Mouse (Mus musculus): ENCODE data around the gene 1700061G19Rik. TPM values are rescaled to one million over a fixed set of nuclear protein-coding genes. Genes with fewer than 3 reads are reported as not detected.
"Not testable (repeated sequence)": the region's sequence is repeated elsewhere in the genome, so short reads cannot be mapped to it uniquely, and the experiment has no call there.

The 1700061G19Rik gene
- total and polyA plus RNA-seq, 2 experiments from 2014 or later = 0.72 TPM; not detected in 1

GRCm38 (mm10) chr17:56897630-56898195 is 22.4 kb downstream of the 1700061G19Rik start:
- peaks cover 75% of the 10 kb centered on the region for H3K36me3 ChIP-seq (ENCODE audit: insufficient read depth, low read length)
- H3K4me2 ChIP-seq (ENCODE audit: low read depth, low read length, poor library complexity, severe bottlenecking) = no peak overlapping the region
- no peak overlapping the region for H3K27ac ChIP-seq (ENCODE audit: low read depth, low read length)
- H3K4me1 ChIP-seq (ENCODE audit: insufficient read depth, low read length) = 0 out of 2 replicates have a peak, but pooled peaks cover 4% of the 10 kb centered on the region
- WGBS = 83% methylated on average over 7 of the region's 7 CpGs
- H3K9ac ChIP-seq (replicated peaks; ENCODE audit: low read length, poor library complexity, severe bottlenecking) = no peak overlapping the region
- peak; percentile 93 for TF ChIP-seq CTCF (IDR thresholded peaks at IDR 0.05)
- no peaks in the 10 kb centered on the region for H3K9me3 ChIP-seq (ENCODE audit: low read length)
- DNase-seq (ENCODE audit: low spot score) (peak; percentile 76), ATAC-seq (ENCODE audit: low FRiP score) (peak; percentile 53)
- H3K4me3 ChIP-seq (ENCODE audit: low read depth, low read length) = no peak overlapping the region
- H3K27me3 ChIP-seq (ENCODE audit: insufficient read depth, low read length) = no peaks in the 10 kb centered on the region

DNA sequence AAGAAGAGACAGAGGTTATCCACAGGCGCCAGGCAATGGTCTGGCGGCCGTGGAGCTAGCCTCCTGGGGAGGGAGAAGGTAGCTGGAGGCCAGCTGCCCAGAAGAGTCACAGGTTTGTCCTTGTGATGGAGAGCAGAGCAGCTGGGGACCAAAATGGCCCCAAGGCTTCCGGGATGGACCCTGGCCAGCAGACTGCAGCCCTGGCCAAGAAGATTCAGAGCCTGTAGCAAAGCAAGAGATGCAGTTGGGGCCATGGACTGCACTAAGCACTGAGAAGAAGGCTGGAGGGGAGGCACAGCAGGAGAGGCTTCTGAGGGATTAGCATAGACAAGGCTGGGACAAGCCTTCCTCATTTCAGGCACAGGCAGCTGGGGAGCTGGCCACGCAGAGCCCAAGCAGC is 27.4 kb downstream of the 1700061G19Rik start:
- H3K36me3 ChIP-seq (ENCODE audit: insufficient read depth, low read length) = peaks cover 68% of the 10 kb centered on the region
- no peaks in the 10 kb centered on the region for H3K9me3 ChIP-seq (ENCODE audit: low read length)
- H3K9ac ChIP-seq (replicated peaks; ENCODE audit: low read length, poor library complexity, severe bottlenecking) = no peak overlapping the region
- H3K4me3 ChIP-seq (ENCODE audit: low read depth, low read length) = no peak overlapping the region
- ATAC-seq (ENCODE audit: low FRiP score) (no peak), DNase-seq (ENCODE audit: low spot score) (peak; percentile 9)
- no peaks in the 10 kb centered on the region for H3K4me1 ChIP-seq (ENCODE audit: insufficient read depth, low read length)
- no peak overlapping the region for H3K4me2 ChIP-seq (ENCODE audit: low read depth, low read length, poor library complexity, severe bottlenecking)
- H3K27ac ChIP-seq (ENCODE audit: low read depth, low read length) = no peak overlapping the region
- TF ChIP-seq CTCF (IDR thresholded peaks at IDR 0.05) = no peak
- no peaks in the 10 kb centered on the region for H3K27me3 ChIP-seq (ENCODE audit: insufficient read depth, low read length)
- WGBS = 76% methylated on average over 5 of the region's 5 CpGs

DNA sequence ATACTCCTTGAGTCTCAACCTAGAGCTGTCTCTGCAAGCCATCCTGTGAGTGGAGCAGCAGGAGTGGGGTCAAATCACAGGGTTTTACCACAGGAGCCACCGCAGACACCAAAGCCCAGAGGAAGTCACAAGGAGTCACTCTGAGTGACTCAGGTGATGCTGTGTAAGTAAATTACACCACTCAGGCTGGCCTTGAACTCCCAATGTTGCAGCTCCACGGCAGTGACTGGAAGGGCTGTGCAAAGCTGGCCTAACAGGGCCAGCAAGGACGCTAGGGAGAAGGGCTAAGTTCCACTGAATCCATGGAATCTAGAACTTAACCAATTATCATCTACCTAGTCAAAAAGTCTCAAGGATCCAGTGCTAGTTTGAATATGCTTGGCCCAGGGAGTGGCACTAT is 30.9 kb downstream of the 1700061G19Rik start:
- Histone ChIP-seq H3K27me3 (ENCODE audit: insufficient read depth, low read length) (no peaks in the 10 kb centered on the region), H3K27ac (ENCODE audit: low read depth, low read length) (no peak overlapping the region), H3K4me1 (ENCODE audit: insufficient read depth, low read length) (no peaks in the 10 kb centered on the region), H3K36me3 (ENCODE audit: insufficient read depth, low read length) (peaks cover 54% of the 10 kb centered on the region), H3K4me3 (ENCODE audit: low read depth, low read length) (no peak overlapping the region), H3K4me2 (ENCODE audit: low read depth, low read length, poor library complexity, severe bottlenecking) (no peak overlapping the region), H3K9ac (replicated peaks; ENCODE audit: low read length, poor library complexity, severe bottlenecking) (no peak overlapping the region), H3K9me3 (ENCODE audit: low read length) (no peaks in the 10 kb centered on the region)
- no peak for DNase-seq (ENCODE audit: low spot score)
- WGBS = 94% methylated on average over 3 of the region's 3 CpGs
- TF ChIP-seq CTCF (IDR thresholded peaks at IDR 0.05) = no peak
- ATAC-seq (ENCODE audit: low FRiP score) = no peak

DNA sequence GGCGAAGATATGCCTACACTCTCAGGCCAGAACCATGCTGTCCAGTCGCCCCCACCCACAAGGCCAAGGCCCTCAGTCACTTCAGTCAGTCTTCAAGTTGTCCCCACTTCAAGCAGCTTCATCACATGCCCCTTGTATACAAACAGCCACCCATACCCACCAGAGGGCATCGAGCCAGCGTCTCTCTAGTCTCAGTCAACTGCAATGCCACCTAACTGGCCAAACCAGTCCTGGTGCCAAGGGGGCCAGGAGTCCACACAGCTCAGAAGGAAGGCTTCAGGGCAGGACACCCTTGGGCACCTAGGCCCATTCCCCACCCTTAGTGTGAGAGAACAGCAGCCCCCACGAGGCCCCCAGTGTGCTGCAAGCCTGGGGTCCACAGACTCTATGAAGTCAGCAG is 31.8 kb downstream of the 1700061G19Rik start:
- DNase-seq (ENCODE audit: low spot score) (no peak), ATAC-seq (ENCODE audit: low FRiP score) (no peak)
- Histone ChIP-seq H3K4me2 (ENCODE audit: low read depth, low read length, poor library complexity, severe bottlenecking) (no peak overlapping the region), H3K9ac (replicated peaks; ENCODE audit: low read length, poor library complexity, severe bottlenecking) (no peak overlapping the region), H3K27ac (ENCODE audit: low read depth, low read length) (no peak overlapping the region), H3K4me3 (ENCODE audit: low read depth, low read length) (no peak overlapping the region), H3K9me3 (ENCODE audit: low read length) (no peaks in the 10 kb centered on the region), H3K36me3 (ENCODE audit: insufficient read depth, low read length) (peaks cover 45% of the 10 kb centered on the region), H3K4me1 (ENCODE audit: insufficient read depth, low read length) (no peaks in the 10 kb centered on the region), H3K27me3 (ENCODE audit: insufficient read depth, low read length) (no peaks in the 10 kb centered on the region)
- 96% methylated on average over 5 of the region's 5 CpGs for WGBS
- no peak for TF ChIP-seq CTCF (IDR thresholded peaks at IDR 0.05)

DNA sequence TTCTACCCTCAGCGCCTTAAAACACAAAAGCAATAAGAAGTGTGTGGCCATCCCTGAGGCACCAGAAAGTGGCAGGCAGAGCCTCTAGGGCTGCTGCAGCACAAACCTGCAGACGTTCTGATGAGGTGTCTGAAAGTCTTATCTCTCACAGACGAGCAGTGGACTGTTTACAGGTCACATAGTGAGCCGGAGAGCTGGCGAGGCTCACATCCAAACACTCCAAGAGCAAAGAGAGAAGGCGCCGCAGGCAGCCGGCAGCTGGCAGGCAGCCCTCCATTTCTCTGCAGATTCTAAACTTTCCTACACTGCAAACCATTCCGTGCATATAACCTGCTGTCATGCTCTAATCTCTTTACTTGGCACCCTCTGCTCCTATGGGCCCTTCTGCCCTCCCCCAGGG is 32.6 kb downstream of the 1700061G19Rik start:
- Histone ChIP-seq H3K27ac (ENCODE audit: low read depth, low read length) (no peak overlapping the region), H3K4me3 (ENCODE audit: low read depth, low read length) (no peak overlapping the region), H3K4me1 (ENCODE audit: insufficient read depth, low read length) (no peaks in the 10 kb centered on the region), H3K27me3 (ENCODE audit: insufficient read depth, low read length) (no peaks in the 10 kb centered on the region), H3K9ac (replicated peaks; ENCODE audit: low read length, poor library complexity, severe bottlenecking) (peak overlapping the region; percentile 24; the same call in 1 of the 2 replicates), H3K36me3 (ENCODE audit: insufficient read depth, low read length) (peaks cover 37% of the 10 kb centered on the region), H3K9me3 (ENCODE audit: low read length) (no peaks in the 10 kb centered on the region), H3K4me2 (ENCODE audit: low read depth, low read length, poor library complexity, severe bottlenecking) (no peak overlapping the region)
- no peak for TF ChIP-seq CTCF (IDR thresholded peaks at IDR 0.05)
- no peak for ATAC-seq (ENCODE audit: low FRiP score)
- WGBS = 76% methylated on average over 9 of the region's 9 CpGs
- DNase-seq (ENCODE audit: low spot score) = no peak

DNA sequence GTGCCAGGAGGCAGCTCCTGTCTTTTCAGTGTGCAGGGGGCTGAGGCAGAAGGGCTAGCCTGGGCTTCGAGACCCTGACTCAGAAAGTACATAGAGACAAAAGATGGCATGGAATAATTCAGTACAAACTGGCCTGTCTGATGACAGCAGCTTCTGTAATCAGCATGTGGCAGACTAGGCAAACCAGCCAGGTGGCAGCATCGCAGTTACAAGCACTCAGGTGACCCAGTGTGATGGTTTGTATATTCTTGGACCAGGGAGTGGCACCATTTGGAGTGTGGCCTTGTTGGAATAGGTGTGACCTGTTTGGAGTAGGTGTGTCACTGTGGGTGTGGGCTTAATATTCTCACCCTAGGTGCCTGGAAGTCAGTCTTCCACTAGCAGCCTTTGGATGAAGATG is 34.5 kb downstream of the 1700061G19Rik start:
- not testable (repeated sequence) for H3K9ac ChIP-seq (replicated peaks; ENCODE audit: low read length, poor library complexity, severe bottlenecking); H3K4me3 ChIP-seq (ENCODE audit: low read depth, low read length); H3K27me3 ChIP-seq (ENCODE audit: insufficient read depth, low read length); DNase-seq (ENCODE audit: low spot score); H3K4me1 ChIP-seq (ENCODE audit: insufficient read depth, low read length); H3K9me3 ChIP-seq (ENCODE audit: low read length); ATAC-seq (ENCODE audit: low FRiP score); H3K4me2 ChIP-seq (ENCODE audit: low read depth, low read length, poor library complexity, severe bottlenecking); H3K27ac ChIP-seq (ENCODE audit: low read depth, low read length)
- WGBS = 97% methylated on average over 2 of the region's 2 CpGs
- H3K36me3 ChIP-seq (ENCODE audit: insufficient read depth, low read length) = peaks cover 28% of the 10 kb centered on the region

All from midbrain, postnatal 0 days (tissue).